Mouse (Mus musculus): ENCODE data around the gene Olfr1381.
"Not testable (repeated sequence)": the region's sequence is repeated elsewhere in the genome, so short reads cannot be mapped to it uniquely, and the experiment has no call there.

GRCm38 (mm10) chr11:49543149-49543548, at the start of gene Olfr1381:
- not testable (repeated sequence) for TF ChIP-seq CTCF, EP300 (IDR thresholded peaks at IDR 0.05; ENCODE audit: low read depth)
